Mouse (Mus musculus): Measurements from ENCODE around the gene Syncrip.

The Syncrip gene

GRCm38 (mm10) chr9:88482230-88482828 lies at the start of gene Syncrip:
Gene Syncrip (minus strand): TSS chr9:88482574.
- DNase-seq (ENCODE audit: low spot score), result peak; percentile 88

DNA sequence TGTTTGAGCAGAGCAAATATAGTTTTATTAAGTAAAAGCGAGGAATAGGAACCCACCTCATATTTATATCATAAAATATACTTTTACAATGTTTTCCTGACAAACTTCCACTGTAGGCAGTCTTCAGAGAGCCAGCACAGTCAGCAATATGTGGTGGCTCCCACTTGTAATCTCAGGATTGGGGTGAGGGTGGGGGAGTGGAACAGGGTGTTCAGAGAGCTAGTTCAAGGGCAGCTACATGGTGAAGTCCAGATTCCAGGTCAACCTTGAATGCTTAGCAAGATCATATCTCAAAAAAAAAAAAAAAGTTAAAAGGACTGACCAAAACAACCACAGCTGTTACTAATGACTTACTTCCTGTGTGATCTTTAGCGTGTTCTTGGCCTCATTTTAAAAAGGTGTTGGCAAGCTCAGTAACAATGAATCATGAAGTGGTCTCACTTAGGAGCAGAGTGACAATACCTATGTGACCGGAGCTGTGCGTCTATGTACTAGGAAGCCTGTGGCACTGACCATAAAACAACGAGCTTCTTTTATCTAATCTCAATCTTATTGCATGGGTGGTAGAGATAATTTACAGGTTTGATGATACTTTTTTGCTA lies 47.7 kb upstream of the Syncrip start:
- DNase-seq (ENCODE audit: low spot score), result no peak

DNA sequence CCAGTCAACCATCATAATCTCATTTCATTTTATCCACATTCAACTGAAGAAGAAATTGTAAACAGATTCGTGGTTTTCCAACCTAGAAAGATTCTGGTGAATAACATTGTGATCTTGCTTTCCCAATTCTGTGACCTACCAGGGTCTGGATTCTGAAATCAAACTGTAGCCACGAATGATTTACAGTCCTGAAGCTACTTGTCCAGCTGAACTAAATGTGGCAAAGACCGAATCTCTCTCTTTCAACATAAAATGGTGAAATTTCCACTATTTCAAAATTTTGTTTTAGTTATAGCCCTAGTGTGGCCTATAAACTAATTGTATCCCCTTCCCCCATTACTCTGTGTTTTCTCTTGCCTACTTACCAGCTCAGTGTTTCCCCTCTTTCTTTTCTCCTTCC lies 47.2 kb upstream of the Syncrip start:
- no peak for DNase-seq (ENCODE audit: low spot score)

DNA sequence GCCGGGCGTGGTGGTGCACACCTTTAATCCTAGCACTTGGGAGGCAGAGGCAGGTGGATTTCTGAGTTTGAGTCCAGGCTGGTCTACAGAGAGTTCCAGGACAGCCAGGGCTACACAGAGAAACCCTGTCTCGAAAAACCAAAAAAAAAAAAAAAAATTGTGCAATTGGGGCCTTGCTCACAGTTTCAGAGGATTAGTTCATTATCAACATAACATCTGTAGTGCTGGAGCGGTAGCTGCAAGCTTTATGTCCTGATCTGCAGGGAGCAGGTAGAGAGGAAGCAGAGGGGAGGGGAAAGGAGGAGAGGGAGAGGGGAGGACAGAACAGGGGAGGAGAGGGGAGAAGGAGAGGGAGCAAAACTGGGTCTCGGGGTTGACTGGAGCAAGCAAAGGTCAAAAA lies 46.4 kb upstream of the Syncrip start:
- no peak for DNase-seq (ENCODE audit: low spot score)

- DNase-seq (ENCODE audit: low spot score), result no peak
Measured at GRCm38 (mm10) chr9:88527956-88528355, 45.6 kb upstream of the Syncrip start.

DNA sequence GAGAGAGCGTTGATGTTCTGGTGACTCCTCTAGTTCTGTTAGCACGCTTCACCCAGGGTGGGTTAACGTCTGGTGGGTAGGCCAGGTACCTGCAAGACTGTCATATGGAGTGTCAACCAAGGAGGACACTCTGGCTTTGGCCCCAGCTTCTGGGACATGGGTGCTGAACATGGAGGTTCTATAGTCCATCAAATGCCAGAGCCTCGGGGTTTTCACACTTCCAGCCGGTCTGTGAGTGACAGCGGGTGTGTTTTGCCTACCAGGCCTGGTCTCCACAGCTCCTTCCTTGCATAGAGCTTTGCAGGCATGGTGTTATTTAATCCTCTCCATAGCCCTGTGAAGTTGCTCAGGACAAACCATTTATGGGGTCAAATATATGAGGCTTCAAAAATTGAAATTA lies 43.0 kb upstream of the Syncrip start:
- DNase-seq (ENCODE audit: low spot score), result no peak

DNA sequence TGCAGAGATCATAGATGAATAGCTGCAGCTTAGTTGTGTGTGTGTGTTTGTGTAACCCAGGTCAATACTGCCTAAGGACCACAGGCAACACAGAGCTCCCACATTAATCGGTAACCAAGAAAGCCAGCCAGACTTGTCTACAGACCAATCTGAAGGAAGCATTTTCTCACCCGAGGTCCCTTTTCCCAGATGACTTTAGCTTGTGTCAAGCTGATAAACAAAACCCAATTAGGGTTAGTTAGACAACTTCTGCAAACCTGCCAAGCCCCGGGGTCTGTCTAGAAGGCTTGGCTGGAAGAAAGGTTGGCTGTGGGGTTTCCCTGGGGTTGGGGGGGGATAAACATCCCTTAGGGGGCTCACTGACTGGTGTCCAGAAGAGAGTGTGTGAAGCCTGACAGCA lies 42.4 kb upstream of the Syncrip start:
- no peak for DNase-seq (ENCODE audit: low spot score)

- no peak for DNase-seq (ENCODE audit: low spot score)
Measured at GRCm38 (mm10) chr9:88524367-88524766, 42.0 kb upstream of the Syncrip start.

DNA sequence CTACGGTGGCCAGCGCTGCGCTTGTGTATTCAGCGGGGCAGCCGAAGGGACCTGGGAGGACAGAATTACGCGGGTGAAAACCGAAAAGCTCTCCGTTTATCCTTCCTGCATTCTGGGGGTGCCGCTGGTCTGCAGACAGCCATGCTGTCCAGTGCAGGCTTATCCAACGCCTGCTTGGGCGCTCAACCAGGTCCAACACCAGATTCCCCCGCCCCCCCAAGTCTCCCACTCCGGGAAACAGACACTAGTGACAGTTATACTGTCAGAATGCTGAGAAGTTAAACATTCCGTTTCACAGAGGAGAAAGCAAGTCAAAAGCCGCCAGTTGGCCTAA lies 40.9 kb upstream of the Syncrip start:
- no peak for DNase-seq (ENCODE audit: low spot score)

- peak; percentile 97 for DNase-seq (ENCODE audit: low spot score)
Measured at GRCm38 (mm10) chr9:88522569-88523334, 40.4 kb upstream of the Syncrip start.

GRCm38 (mm10) chr9:88521961-88522568 lies 39.7 kb upstream of the Syncrip start:
- DNase-seq (ENCODE audit: low spot score), result no peak

- DNase-seq (ENCODE audit: low spot score), result no peak
Measured at GRCm38 (mm10) chr9:88520849-88521483, 38.6 kb upstream of the Syncrip start.

DNA sequence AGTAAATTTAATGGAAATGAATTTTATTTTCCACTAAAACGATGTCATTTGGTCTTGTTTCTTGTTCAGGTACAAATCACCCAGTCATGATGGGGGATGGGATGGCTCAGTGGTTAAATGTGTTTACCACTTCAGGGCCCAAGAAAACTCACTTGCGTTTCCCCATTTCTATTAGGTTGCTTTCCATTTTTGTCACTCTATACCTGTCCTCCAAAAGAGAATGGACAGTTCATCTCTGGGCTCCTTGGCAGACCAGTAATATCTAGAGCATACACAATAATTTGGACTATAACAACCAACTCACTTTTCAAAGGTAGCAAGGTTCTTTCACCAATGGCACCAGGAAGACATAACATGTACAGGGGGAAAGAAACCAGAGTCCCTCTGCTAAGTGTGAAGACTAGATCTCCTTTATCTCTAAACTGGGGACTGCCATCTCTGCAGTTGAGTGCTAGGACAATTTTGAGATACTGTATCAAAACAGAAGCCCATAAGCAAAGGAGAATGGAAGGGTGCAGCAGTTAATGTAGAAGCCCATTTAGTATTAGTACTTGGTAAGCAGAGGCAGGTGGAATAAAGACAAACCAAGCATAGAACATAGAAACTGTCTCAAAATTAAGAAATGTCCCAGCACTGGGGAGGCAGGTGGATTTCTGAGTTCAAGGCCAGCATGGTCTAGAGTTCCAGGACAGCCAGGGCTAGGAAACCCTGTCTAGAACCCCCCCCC lies 37.9 kb upstream of the Syncrip start:
- DNase-seq (ENCODE audit: low spot score), result no peak

DNA sequence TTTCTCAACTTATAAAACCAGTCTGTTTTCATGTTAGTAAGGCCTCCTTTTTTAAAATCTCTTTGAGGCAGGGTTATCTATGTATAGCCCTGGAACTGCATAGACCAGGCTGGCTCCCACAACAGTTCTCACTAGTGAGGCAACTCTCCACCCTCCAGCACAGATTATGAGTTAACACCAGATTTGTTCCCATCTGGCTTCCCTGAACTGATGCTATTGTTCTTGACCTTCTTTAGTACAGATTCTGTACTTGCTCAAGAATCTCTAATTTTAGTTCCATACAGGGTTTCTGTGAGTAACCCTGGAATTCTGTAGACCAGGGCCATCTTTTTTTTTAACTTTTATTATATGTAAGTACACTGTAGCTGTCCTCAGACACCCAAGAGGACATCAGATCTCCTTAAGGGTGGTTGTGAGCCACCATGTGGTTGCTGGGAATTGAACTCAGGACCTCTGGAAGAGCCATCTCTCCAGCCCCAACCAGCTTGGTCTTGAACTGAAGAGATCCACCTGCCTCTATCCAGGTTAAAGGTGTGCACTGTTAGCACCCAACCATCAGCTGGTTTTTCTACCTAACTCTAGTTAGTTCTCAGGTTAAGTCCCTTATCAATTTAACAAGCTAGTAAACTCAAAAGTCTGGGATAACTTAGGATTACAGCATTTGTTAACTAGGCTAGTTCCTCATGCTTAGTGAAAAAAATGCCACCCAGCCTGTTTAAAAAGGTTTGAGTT lies 37.2 kb upstream of the Syncrip start:
- DNase-seq (ENCODE audit: low spot score), result no peak

DNA sequence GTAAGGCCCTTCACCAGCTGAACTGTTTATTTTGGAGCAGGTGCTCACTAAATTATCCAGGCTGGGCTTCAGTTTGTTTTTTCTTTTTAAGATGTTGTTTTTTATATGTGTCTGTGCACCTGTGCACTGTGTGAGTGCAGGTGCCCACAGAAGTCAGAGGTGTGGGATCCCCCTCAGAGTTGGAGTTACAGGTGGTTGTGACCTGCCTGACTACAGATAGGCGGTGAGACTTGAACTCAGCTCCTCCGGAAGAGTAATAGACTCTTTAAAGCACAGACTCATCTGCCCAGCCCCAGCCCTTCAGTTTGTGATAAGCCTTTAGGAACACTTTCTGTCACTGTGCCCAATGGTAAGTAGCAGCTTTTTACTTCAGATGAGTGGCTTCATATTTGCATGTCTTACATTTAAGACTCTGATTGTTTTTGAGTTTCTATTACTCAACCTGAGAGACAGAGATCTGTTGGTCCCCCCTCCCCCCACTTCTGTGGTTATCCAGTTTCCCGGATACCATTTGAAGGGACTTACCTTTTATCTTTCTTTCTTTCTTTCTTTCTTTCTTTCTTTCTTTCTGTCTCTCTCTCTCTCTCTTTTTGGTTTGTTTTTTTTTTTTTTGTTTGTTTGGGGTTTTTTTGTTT lies 34.1 kb upstream of the Syncrip start:
- DNase-seq (ENCODE audit: low spot score), result no peak

- no peak for DNase-seq (ENCODE audit: low spot score)
Measured at GRCm38 (mm10) chr9:88515546-88515945, 33.2 kb upstream of the Syncrip start.

DNA sequence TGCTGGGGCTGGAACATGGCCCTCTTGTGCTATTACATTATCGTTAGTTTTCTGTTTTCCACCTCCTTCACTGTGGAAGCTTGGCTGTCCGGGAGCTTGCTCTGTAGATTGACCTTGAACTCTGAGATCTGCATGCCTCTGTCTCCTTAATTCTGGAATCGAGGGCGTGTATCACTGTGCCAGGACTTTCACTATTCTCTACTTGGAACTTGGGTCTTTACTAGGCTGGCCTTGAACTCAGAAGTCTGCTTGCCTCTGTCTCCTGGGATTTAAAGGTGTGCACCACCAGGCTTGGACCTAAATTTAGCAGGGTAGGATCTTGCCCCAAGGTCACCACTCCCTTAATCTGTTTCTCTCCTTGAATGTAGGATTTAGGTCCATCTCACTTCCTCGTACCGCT lies 19.5 kb upstream of the Syncrip start:
- no peak for DNase-seq (ENCODE audit: low spot score)

DNA sequence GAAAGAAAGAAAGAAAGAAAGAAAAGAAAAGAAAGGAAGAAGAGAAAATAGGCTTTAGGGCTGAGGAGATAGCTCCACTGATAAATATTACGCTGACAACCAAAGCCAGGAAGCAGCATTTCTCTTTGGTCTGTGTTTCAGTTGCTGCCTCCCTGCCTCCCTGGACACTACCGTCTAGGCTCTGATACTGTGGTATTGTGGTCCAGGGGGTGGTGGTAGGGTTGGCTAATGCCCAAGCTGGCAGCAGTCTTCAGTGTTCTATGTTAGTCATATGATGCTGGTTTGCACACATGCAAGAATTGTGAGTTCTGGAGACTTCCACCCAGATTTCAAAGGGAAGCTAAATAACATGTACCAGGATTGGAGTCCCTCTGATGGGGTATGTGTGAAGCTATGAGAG lies 17.7 kb upstream of the Syncrip start:
- DNase-seq (ENCODE audit: low spot score), result no peak

GRCm38 (mm10) chr9:88492522-88492921 lies 10.1 kb upstream of the Syncrip start:
- no peak for DNase-seq (ENCODE audit: low spot score)

DNA sequence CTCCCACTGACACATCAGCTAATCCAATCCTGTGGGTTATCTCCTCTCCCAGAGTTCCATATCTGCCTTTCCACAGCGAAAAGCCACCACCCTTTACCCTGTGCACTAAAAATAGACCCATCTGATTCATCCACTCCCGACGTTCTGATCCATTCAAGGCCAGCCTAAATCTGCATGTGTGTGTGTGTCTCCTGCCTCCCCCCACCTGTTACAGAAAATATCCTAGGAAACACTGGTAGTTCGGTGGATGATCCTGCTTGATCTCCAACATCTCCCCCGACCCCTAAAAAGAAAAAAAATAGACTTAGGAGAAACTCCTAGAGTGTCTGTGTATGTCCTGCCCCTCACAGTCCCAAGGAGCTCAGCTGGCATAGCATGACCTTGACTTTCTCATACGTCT lies 2.2 kb upstream of the Syncrip start:
- no peak for DNase-seq (ENCODE audit: low spot score)
